Mouse (Mus musculus) neural tube, embryonic 15.5 days (tissue): ENCODE measurements at regions not wholly inside any gene's neighbourhood (a gene's known extent, or its start where the extent isn't known, plus 50 kb on each side); places are given as distances from the start of the nearest gene placed in this dataset.

Source experiments
- ATAC-seq: fragments of 200-750 bp; cut with Nextera tagmentation; 2 replicates; pipeline ENCODE4 v1.8.0; 2017; ENCODE audit warnings: mild to moderate bottlenecking, moderate TSS enrichment, moderate library complexity; ENCODE audit not compliant: low FRiP score
- H3K27ac ChIP-seq: fragments of 300-500 bp; sonication (generic); replicated peaks from 2 replicates; pipeline ENCODE4 v1.5.1; 2015; ENCODE audit warnings: mild to moderate bottlenecking, inconsistent platforms
- H3K27me3 ChIP-seq: fragments of 300-500 bp; sonication (generic); replicated peaks from 2 replicates; pipeline ENCODE4 v1.6.1; 2015; ENCODE audit warnings: inconsistent platforms
- H3K36me3 ChIP-seq: fragments of 300-500 bp; sonication (generic); 2 replicates; pipeline ENCODE4 v1.6.1; 2015; ENCODE audit warnings: inconsistent platforms
- H3K4me1 ChIP-seq: fragments of 300-500 bp; sonication (generic); 2 replicates; pipeline ENCODE4 v1.6.1; 2015; ENCODE audit warnings: inconsistent platforms
- H3K4me2 ChIP-seq: fragments of 300-500 bp; sonication (generic); 2 replicates; pipeline ENCODE4 v1.6.1; 2015; ENCODE audit warnings: inconsistent platforms, mild to moderate bottlenecking, moderate library complexity
- H3K4me3 ChIP-seq: fragments of 300-500 bp; sonication (generic); replicated peaks from 2 replicates; pipeline ENCODE4 v1.5.1; 2015; ENCODE audit warnings: mild to moderate bottlenecking, inconsistent platforms
- H3K9ac ChIP-seq: fragments of 300-500 bp; sonication (generic); replicated peaks from 2 replicates; pipeline ENCODE4 v1.6.1; 2015; ENCODE audit warnings: mild to moderate bottlenecking, inconsistent platforms
- H3K9me3 ChIP-seq: fragments of 300-500 bp; sonication (generic); replicated peaks from 2 replicates; pipeline ENCODE4 v1.6.1; 2016; ENCODE audit warnings: inconsistent platforms
- WGBS: fragments of 180-500 bp; shearing (Covaris S2); methylation state at CpG from one replicate; pipeline ENCODE4 v1.1.7; 2015; ENCODE audit warnings: mixed read lengths; 5-methylcytosine and 5-hydroxymethylcytosine counted together

- ATAC-seq: no peak
These were observed 87.1 kb upstream of the Pik3r1 start for GRCm38 (mm10) chr13:101855141-101855540.

GRCm38 (mm10) chr13:101860704-101861103 is 92.7 kb upstream of the Pik3r1 start:
- H3K27ac ChIP-seq: no peak overlapping the region
- no peaks in the 10 kb centered on the region for H3K9me3 ChIP-seq
- ATAC-seq: no peak
- no peaks in the 10 kb centered on the region for H3K27me3 ChIP-seq
- H3K4me2 ChIP-seq: no peak overlapping the region
- no peak overlapping the region for H3K9ac ChIP-seq
- 89% methylated on average over 4 of the region's 4 CpGs for WGBS
- H3K36me3 ChIP-seq: no peaks in the 10 kb centered on the region
- H3K4me1 ChIP-seq: no peaks in the 10 kb centered on the region
- no peak overlapping the region for H3K4me3 ChIP-seq

More at GRCm38 (mm10) chr13:101855141-101855540, 87.1 kb upstream of the Pik3r1 start:
- no peak overlapping the region for H3K4me2 ChIP-seq
- no peak overlapping the region for H3K4me3 ChIP-seq
- no peaks in the 10 kb centered on the region for H3K9me3 ChIP-seq
- no peak overlapping the region for H3K27ac ChIP-seq
- no peak overlapping the region for H3K9ac ChIP-seq
- no peaks in the 10 kb centered on the region for H3K36me3 ChIP-seq
- H3K27me3 ChIP-seq: no peaks in the 10 kb centered on the region
- WGBS: 63% methylated on average over 9 of the region's 9 CpGs
- H3K4me1 ChIP-seq: peaks cover 5% of the 10 kb centered on the region; the same call in 1 of the 2 replicates

- no peaks in the 10 kb centered on the region for H3K36me3 ChIP-seq
- no peak for ATAC-seq
These were observed 94.0 kb upstream of the Pik3r1 start for GRCm38 (mm10) chr13:101862011-101862410.

GRCm38 (mm10) chr13:101863015-101863414 is 95.0 kb upstream of the Pik3r1 start:
- WGBS: 93% methylated on average over 7 of the region's 7 CpGs
- Histone ChIP-seq H3K9me3 (no peaks in the 10 kb centered on the region), H3K4me1 (no peaks in the 10 kb centered on the region), H3K27me3 (no peaks in the 10 kb centered on the region), H3K9ac (no peak overlapping the region), H3K4me3 (no peak overlapping the region), H3K4me2 (no peak overlapping the region), H3K27ac (no peak overlapping the region), H3K36me3 (no peaks in the 10 kb centered on the region)
- ATAC-seq: no peak

More at GRCm38 (mm10) chr13:101862011-101862410, 94.0 kb upstream of the Pik3r1 start:
- H3K4me1 ChIP-seq: no peaks in the 10 kb centered on the region
- H3K9ac ChIP-seq: no peak overlapping the region
- H3K27me3 ChIP-seq: no peaks in the 10 kb centered on the region
- H3K9me3 ChIP-seq: no peaks in the 10 kb centered on the region
- no peak overlapping the region for H3K4me2 ChIP-seq
- H3K27ac ChIP-seq: no peak overlapping the region
- WGBS: 89% methylated on average over 13 of the region's 13 CpGs
- H3K4me3 ChIP-seq: no peak overlapping the region

GRCm38 (mm10) chr13:101863602-101864001 is 95.6 kb upstream of the Pik3r1 start:
- Histone ChIP-seq H3K9me3 (no peaks in the 10 kb centered on the region), H3K36me3 (no peaks in the 10 kb centered on the region), H3K27me3 (no peaks in the 10 kb centered on the region), H3K4me3 (no peak overlapping the region), H3K9ac (no peak overlapping the region), H3K4me2 (no peak overlapping the region), H3K4me1 (no peaks in the 10 kb centered on the region), H3K27ac (no peak overlapping the region)
- no peak for ATAC-seq
- WGBS: 86% methylated on average over 2 of the region's 2 CpGs

- H3K27ac ChIP-seq: no peak overlapping the region
- H3K36me3 ChIP-seq: no peaks in the 10 kb centered on the region
- no peaks in the 10 kb centered on the region for H3K9me3 ChIP-seq
- no peak overlapping the region for H3K4me3 ChIP-seq
- no peaks in the 10 kb centered on the region for H3K4me1 ChIP-seq
- no peak overlapping the region for H3K4me2 ChIP-seq
- ATAC-seq: no peak
- no peak overlapping the region for H3K9ac ChIP-seq
- H3K27me3 ChIP-seq: no peaks in the 10 kb centered on the region
- WGBS: 52% methylated on average over 4 of the region's 4 CpGs
These were observed 98.8 kb upstream of the Pik3r1 start for GRCm38 (mm10) chr13:101866843-101867242.

- Histone ChIP-seq H3K4me3 (no peak overlapping the region), H3K4me2 (no peak overlapping the region), H3K9me3 (no peaks in the 10 kb centered on the region), H3K27me3 (no peaks in the 10 kb centered on the region), H3K27ac (no peak overlapping the region), H3K36me3 (no peaks in the 10 kb centered on the region), H3K4me1 (no peaks in the 10 kb centered on the region), H3K9ac (no peak overlapping the region)
- no peak for ATAC-seq
- 93% methylated on average over 4 of the region's 4 CpGs for WGBS
These were observed 106.7 kb upstream of the Pik3r1 start for GRCm38 (mm10) chr13:101874761-101875160.

- H3K4me1 ChIP-seq: no peaks in the 10 kb centered on the region
- H3K27ac ChIP-seq: no peak overlapping the region
- ATAC-seq: no peak
- no peak overlapping the region for H3K4me3 ChIP-seq
- no peak overlapping the region for H3K9ac ChIP-seq
- WGBS: 93% methylated on average over 2 of the region's 2 CpGs
- H3K9me3 ChIP-seq: no peaks in the 10 kb centered on the region
- no peaks in the 10 kb centered on the region for H3K36me3 ChIP-seq
- no peaks in the 10 kb centered on the region for H3K27me3 ChIP-seq
- no peak overlapping the region for H3K4me2 ChIP-seq
These were observed 108.1 kb upstream of the Pik3r1 start for GRCm38 (mm10) chr13:101876069-101876468.

GRCm38 (mm10) chr13:101876601-101877000 is 108.6 kb upstream of the Pik3r1 start:
- Histone ChIP-seq H3K9ac (no peak overlapping the region), H3K9me3 (no peaks in the 10 kb centered on the region), H3K36me3 (no peaks in the 10 kb centered on the region), H3K27me3 (no peaks in the 10 kb centered on the region), H3K4me3 (no peak overlapping the region), H3K27ac (no peak overlapping the region), H3K4me2 (no peak overlapping the region), H3K4me1 (no peaks in the 10 kb centered on the region)
- WGBS: 85% methylated on average over 3 of the region's 3 CpGs
- no peak for ATAC-seq

GRCm38 (mm10) chr13:101878168-101878567 is 110.2 kb upstream of the Pik3r1 start:
- H3K4me2 ChIP-seq: no peak overlapping the region
- no peak overlapping the region for H3K4me3 ChIP-seq
- ATAC-seq: no peak
- H3K9ac ChIP-seq: no peak overlapping the region
- no peaks in the 10 kb centered on the region for H3K36me3 ChIP-seq
- no peak overlapping the region for H3K27ac ChIP-seq
- no peaks in the 10 kb centered on the region for H3K9me3 ChIP-seq
- no peaks in the 10 kb centered on the region for H3K27me3 ChIP-seq
- no peaks in the 10 kb centered on the region for H3K4me1 ChIP-seq

GRCm38 (mm10) chr13:101879561-101880081 is 111.6 kb upstream of the Pik3r1 start:
- H3K4me1 ChIP-seq: no peaks in the 10 kb centered on the region
- H3K36me3 ChIP-seq: no peaks in the 10 kb centered on the region
- no peaks in the 10 kb centered on the region for H3K27me3 ChIP-seq
- H3K9ac ChIP-seq: no peak overlapping the region
- H3K27ac ChIP-seq: no peak overlapping the region
- H3K4me2 ChIP-seq: no peak overlapping the region
- WGBS: 91% methylated on average over 8 of the region's 8 CpGs
- H3K4me3 ChIP-seq: no peak overlapping the region
- no peaks in the 10 kb centered on the region for H3K9me3 ChIP-seq
- ATAC-seq: no peak

- H3K9ac ChIP-seq: no peak overlapping the region
- ATAC-seq: no peak
- H3K4me2 ChIP-seq: no peak overlapping the region
- H3K9me3 ChIP-seq: no peaks in the 10 kb centered on the region
- no peaks in the 10 kb centered on the region for H3K4me1 ChIP-seq
- no peaks in the 10 kb centered on the region for H3K36me3 ChIP-seq
- H3K27ac ChIP-seq: no peak overlapping the region
- H3K4me3 ChIP-seq: no peak overlapping the region
- H3K27me3 ChIP-seq: no peaks in the 10 kb centered on the region
These were observed 115.2 kb upstream of the Pik3r1 start for GRCm38 (mm10) chr13:101883177-101883576.

- H3K9ac ChIP-seq: no peak overlapping the region
- H3K27me3 ChIP-seq: no peaks in the 10 kb centered on the region
- no peaks in the 10 kb centered on the region for H3K9me3 ChIP-seq
- ATAC-seq: no peak
- no peak overlapping the region for H3K4me3 ChIP-seq
- 95% methylated on average over 3 of the region's 3 CpGs for WGBS
- H3K27ac ChIP-seq: no peak overlapping the region
- no peaks in the 10 kb centered on the region for H3K4me1 ChIP-seq
- H3K36me3 ChIP-seq: no peaks in the 10 kb centered on the region
- H3K4me2 ChIP-seq: no peak overlapping the region
These were observed 116.7 kb upstream of the Pik3r1 start for GRCm38 (mm10) chr13:101884752-101885151.
